In the genomic region with DNA sequence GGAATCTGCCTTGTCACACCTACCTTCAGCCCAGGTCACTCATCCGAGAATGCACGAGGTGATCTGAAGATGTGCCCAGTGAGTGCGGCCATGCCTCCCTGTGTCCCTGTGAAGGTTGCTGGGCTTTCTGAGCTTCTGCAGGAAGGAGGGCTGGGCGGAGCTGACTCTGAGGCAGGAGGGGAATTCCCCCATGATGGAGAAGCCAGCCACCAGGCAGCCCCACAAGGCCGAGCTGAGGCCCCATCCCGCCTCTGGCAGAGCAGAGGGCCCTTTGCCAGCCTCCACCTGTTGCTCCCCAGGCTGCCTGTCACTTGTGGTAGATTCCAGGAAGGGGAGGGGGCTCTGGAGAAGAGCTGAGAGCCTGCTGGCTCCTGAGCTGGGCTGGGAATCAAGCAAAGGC, we compare ENCODE assay signal across 9 mouse cellular contexts. TPM values are rescaled to one million over a fixed set of nuclear protein-coding genes. Genes with fewer than 3 reads are reported as not detected.
A peak's percentile ranks its signal among the peaks of the same experiment; 100 is the strongest.
DNase-seq lines count a peak whose midpoint lies in the region; ATAC-seq and TF ChIP-seq lines count a peak whose summit lies in the region.
"Had no signal": no experiment of that assay in that cellular context is flagged by ENCODE, and none has a peak within 500 bp of the region (broad histone marks: within the 10 kb centered on the region; RNA-seq: fewer than 3 reads in every experiment).

A gene (minus strand): TSS at position 108 of the 400 bp plus-strand sequence.

- no peak within 1 kb of the TSS for H3K4me3 ChIP-seq in G1E (ENCODE audit: low read depth, low read length)
- H3K4me3 ChIP-seq: liver, embryonic 13.5 days had no signal

- DNase-seq in CD4-positive helper T cell, adult 2 months (ENCODE audit: low read depth, low spot score), result peak; percentile 85
- no peak for DNase-seq in G1E (ENCODE audit: low spot score)
- peak in 1 of 2 experiments; percentile 38 for DNase-seq in heart, postnatal 14 days
- DNase-seq in layer of hippocampus, postnatal 10 days (ENCODE audit: low spot score in 2 of 2), result no peak
- DNase-seq in thymus, postnatal 25 days, result peak; percentile 57
- DNase-seq in right cerebral cortex, postnatal 36 days (ENCODE audit: low spot score in 2 of 2), result no peak
- DNase-seq: liver, embryonic 13.5 days had no signal

- TF ChIP-seq CTCF in G1E (IDR thresholded peaks at IDR 0.05; ENCODE audit: low read depth, low read length), result no peak

- H3K27me3 ChIP-seq in G1E (ENCODE audit: insufficient read depth, low read length), result peaks cover 9% of the 10 kb centered on the region; the same call in 1 of the 2 replicates
- H3K27me3 ChIP-seq: liver, embryonic 13.5 days had no signal

- intact Hi-C loops in heart, postnatal 14 days (cut with DNase I), result no loop called here

- H3K9me3 ChIP-seq in G1E (replicated peaks), result no peaks in the 10 kb centered on the region
- H3K9me3 ChIP-seq: liver, embryonic 13.5 days had no signal

- no peak for ATAC-seq in G1E (ENCODE audit: extremely low read depth, insufficient number of reproducible peaks, low FRiP score, poor library complexity, severe bottlenecking)
- ATAC-seq in erythroblast, adult 5-6 weeks (replicated peaks; ENCODE audit: low FRiP score, poor library complexity, severe bottlenecking), result no peak
- ATAC-seq in megakaryocyte-erythroid progenitor cell, adult 5-6 weeks (replicated peaks; ENCODE audit: low FRiP score, low TSS enrichment, poor library complexity, severe bottlenecking), result 0 out of 2 replicates have a peak, but pooled peaks have one; percentile 13

- H3K36me3 ChIP-seq in G1E (replicated peaks), result no peaks in the 10 kb centered on the region
- H3K36me3 ChIP-seq: liver, embryonic 13.5 days had no signal

- H3K4me1 ChIP-seq in G1E (ENCODE audit: insufficient read depth, low read depth, low read length), result peaks cover 40% of the 10 kb centered on the region

RNA-seq across cellular contexts. Expression of the gene that starts here (rescaled TPM):
- total RNA-seq in G1E (2014; fragmentation: Nextera tagmentation), result 17.3 and 22.4 TPM in 2 replicates
- total RNA-seq in G1E (2017), result 9.6 and 11.6 TPM in 2 replicates
- 29.9 and 31.9 TPM in 2 replicates for polyA plus RNA-seq in G1E (2012)
- 13.6 and 13.8 TPM in 2 replicates for total RNA-seq in erythroblast, adult 5-6 weeks (2015; ENCODE audit: low replicate concordance)
- 20.5 and 25.6 TPM in 2 replicates for total RNA-seq in erythroblast, adult 5-6 weeks (2017; ENCODE audit: low replicate concordance)
- total RNA-seq in heart, postnatal 14 days (2021), result 10 to 100 TPM; 27.7 to 30.4 TPM
- 10 to 100 TPM; 29.0 to 32.2 TPM for total RNA-seq in layer of hippocampus, postnatal 10 days (2021)
- total RNA-seq in megakaryocyte-erythroid progenitor cell, adult 5-6 weeks (2014; fragmentation: Nextera tagmentation), result 16.7 and 17.8 TPM in 2 replicates
- 12.5 and 12.8 TPM in 2 replicates for total RNA-seq in megakaryocyte-erythroid progenitor cell, adult 5-6 weeks (2017)

Comparison
In these comparisons a context has a peak if more than half of its experiments do, and no peak if none do; other contexts are left out.
1. DNase-seq: peak in CD4-positive helper T cell, adult 2 months (single experiment) and thymus, postnatal 25 days (single experiment); none in G1E (single experiment), layer of hippocampus, postnatal 10 days (0 of 2) and right cerebral cortex, postnatal 36 days (0 of 2).